Mouse (Mus musculus) heart, postnatal 14 days (tissue): ENCODE data around the gene Lrr1. TPM values are rescaled to one million over a fixed set of nuclear protein-coding genes. Genes with fewer than 3 reads are reported as not detected.
A peak's percentile ranks its signal among the peaks of the same experiment; 100 is the strongest.
"Not testable (repeated sequence)": the region's sequence is repeated elsewhere in the genome, so short reads cannot be mapped to it uniquely, and the experiment has no call there.

Experiments used
- DNase-seq, 2 experiments: peaks; one replicate each; pipeline ENCODE4 v3.0.0; 2021 to 2022
- intact Hi-C: fragments of 180-260 bp; cut with DNase I; formaldehyde crosslinking; loops from one replicate; pipeline ENCODE4 v1.15.1; 2025
- long read RNA-seq, 2 experiments: library from polyadenylated mRNA; stranded (forward); transcript quantifications; one replicate each; pipeline ENCODE4 v2.0.0; 2021
- total RNA-seq, 2 experiments: library from RNA; stranded (reverse); gene quantifications; 2 replicates each; pipeline ENCODE4 v1.2.3; 2021

Lrr1 gene
- total RNA-seq = 1 to 10 TPM in 1 of 2 experiments, not detected in 1; 1.0 TPM
- long read RNA-seq, experiment 1 = 0 reads
- long read RNA-seq, experiment 2 = 0 reads

DNA sequence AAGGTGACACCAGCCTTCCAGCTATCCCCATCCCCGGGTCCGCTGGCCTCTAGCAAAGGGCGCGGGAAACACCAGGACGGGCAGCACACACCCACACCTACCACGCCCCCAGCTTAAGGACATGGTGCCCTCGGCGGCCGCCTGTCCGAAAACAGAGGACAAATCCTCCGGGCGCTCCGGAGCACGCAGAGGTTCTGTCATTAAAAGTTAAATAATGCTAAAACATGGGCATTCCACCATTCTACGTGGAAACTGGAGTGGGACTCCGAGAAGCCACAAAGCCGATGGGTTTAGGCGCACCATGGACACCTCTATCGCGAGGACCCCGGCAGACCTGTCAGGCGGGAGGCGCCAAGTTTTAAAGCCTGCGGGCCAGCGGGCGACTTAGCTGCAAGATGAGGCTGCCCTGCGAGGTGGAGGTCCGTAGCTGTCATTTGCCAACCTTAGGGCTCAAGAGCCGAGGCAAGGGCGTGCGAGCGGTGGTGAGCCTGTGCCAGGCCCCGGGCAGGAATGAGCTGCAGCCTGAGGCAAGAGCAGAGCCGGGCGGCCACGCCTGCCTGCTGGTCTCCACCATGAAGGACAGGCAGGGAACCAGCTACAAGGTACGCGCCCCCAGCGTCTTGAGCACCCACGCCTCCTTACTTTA is at the start of gene Lrr1:
Gene Lrr1, plus strand, starts transcription at position 354 of the 646 bp plus-strand sequence.
- intact Hi-C loops = no loop called here
- peak; percentile 87 to 90 for DNase-seq

DNA sequence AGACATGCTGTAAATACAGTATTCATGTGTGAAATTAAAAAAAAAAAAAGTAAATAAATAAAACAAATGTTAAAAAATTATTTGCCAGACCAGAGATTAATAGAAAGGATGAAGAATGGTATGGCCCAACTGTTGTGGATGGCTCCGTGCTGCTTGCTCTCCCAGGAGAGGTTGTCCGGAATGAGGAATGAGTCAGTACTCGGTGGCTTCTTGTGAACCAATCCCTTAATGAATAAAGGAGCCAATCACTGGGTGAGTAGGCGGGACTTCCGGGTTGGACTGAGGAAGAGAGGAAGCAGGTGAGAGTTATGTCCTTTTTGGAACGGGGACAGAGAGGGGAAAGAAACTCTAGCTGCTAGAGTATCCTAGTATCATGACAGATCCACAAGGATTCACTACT is 48.7 kb upstream of the Lrr1 start:
- no peak for DNase-seq
- intact Hi-C loops = no loop called here

DNA sequence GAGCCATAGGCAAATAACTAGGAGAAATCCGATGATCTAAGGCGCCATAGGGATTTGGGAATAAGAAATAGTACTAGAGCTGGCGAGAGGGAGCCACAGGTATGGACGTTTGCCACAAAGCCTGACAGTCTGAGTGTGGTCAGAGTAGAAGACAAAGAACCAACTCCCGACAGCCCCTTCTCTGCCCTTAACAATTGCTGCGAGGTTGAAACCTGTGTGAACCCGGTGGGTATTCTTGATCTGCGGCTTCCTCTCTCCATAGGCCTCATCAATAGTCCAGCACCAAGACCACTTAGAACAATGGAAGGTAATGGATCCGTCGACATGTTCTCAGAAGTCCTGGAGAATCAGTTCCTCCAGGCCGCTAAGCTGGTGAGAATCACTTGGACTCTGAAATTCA is 45.8 kb upstream of the Lrr1 start:
- DNase-seq = no peak
- intact Hi-C loops = no loop called here

DNA sequence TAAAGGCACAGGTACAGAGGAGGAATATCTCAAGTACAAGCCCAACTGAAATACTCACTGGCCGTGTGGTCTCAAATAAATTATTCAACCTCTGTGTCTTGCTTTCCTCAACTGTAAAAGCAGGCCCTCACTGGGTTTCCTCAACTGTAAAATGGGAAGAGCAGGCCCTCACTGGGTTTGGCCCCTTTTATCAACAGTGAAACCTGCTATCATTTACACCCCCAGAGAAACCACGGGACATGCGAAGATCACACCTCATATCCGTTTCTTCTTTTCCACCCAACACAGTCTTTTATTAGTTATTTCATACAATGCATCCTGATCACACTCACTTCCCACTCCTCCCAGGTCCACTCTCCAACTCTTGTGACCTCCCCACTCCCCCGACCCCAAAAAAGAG is 43.5 kb upstream of the Lrr1 start:
- intact Hi-C loops = no loop called here
- no peak for DNase-seq

GRCm38 (mm10) chr12:69127170-69127569 is 41.4 kb upstream of the Lrr1 start:
- DNase-seq = peak; percentile 7 to 25
- intact Hi-C loops = no loop called here

DNA sequence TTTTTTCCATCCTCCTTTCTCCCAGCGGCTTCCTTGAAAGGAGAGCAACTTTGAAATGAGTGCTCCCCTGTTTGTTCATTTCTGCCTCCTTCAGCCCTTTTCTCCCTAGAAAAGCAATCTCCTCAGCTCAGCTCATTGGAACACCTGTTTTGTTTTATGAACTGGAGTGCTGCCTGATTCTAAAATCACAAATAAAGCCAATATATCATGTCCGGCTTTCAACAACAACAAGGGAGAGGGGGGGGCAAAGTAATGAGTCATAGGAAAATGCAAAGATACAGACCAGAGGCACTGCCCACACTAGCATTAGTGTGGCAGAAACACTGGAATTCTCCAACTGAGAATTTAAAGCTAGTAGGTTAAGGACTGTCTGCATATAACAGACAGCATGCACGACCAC is 41.0 kb upstream of the Lrr1 start:
- intact Hi-C loops = no loop called here
- DNase-seq = no peak

GRCm38 (mm10) chr12:69129634-69130310 is 38.8 kb upstream of the Lrr1 start:
- DNase-seq = no peak
- intact Hi-C loops = no loop called here

- intact Hi-C loops = no loop called here
- DNase-seq = no peak
Observed at GRCm38 (mm10) chr12:69130486-69130885, 38.1 kb upstream of the Lrr1 start.

DNA sequence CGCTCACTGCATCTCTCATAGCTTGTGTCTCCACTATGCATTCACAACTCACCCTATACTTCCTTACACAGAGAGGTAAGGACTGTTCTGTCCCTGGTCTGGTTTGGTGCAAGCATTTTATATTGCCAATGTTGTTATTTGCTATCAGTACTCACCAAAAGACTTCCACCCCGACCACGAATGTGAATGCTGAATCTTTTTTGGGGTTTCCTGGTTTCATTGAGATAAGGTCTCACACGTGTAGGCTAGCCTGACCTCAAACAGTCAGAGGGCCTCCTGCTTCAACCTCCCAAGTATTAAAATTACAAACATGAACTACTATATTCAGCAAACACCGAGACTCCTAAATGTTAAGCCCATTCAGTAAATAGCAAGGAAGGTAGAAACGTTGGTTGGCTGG is 37.3 kb upstream of the Lrr1 start:
- intact Hi-C loops = no loop called here
- no peak for DNase-seq

GRCm38 (mm10) chr12:69131981-69132380 is 36.6 kb upstream of the Lrr1 start:
- DNase-seq = peak; percentile 53 to 69
- intact Hi-C loops = no loop called here

GRCm38 (mm10) chr12:69139201-69139600 is 29.4 kb upstream of the Lrr1 start:
- intact Hi-C loops = no loop called here
- no peak for DNase-seq

- no peak for DNase-seq
- intact Hi-C loops = no loop called here
Observed at GRCm38 (mm10) chr12:69139841-69140240, 28.8 kb upstream of the Lrr1 start.

GRCm38 (mm10) chr12:69143460-69143859 is 25.2 kb upstream of the Lrr1 start:
- no peak for DNase-seq
- intact Hi-C loops = no loop called here

GRCm38 (mm10) chr12:69147166-69147735 is 21.4 kb upstream of the Lrr1 start:
- intact Hi-C loops = no loop called here
- DNase-seq = peak in 1 of 2 experiments; percentile 7

DNA sequence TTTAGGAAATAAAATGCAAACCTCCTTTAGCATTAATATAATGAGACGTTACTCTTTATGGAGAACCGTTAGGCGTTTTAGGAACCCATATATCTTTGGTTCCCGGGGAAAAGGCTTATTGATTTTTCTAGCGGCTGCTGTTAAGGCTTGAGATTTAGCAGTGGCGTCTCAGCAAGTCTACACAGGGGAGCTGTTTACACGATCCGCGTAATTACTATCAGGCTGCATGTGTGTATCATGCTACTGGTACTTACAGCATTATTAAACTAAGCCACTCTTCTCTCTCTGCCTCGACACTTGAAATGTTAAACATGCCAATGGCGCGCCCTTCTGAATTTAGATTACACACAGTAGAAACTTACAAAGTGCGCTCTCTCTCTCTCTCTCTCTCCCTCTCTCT is 18.6 kb upstream of the Lrr1 start:
- DNase-seq = no peak
- intact Hi-C loops = no loop called here

DNA sequence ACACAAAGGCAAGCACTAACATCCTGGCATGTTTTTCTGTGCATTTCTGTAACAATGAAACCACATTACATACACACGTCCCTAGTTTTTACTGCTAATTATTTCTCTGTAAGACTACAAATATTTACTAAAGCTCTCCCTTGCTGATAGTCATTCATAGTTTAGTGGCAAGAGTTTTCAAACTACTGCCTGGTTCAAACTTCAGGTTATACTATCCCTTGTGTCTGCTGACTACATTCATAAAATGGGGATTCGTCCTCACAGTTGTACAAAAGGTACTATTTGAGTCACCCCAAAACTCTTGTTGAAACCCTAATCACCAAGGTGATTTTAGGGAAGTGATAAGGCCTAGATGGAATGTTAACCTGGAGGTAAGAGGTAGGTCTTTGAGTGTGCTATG is 12.7 kb upstream of the Lrr1 start:
- no peak for DNase-seq
- intact Hi-C loops = no loop called here

GRCm38 (mm10) chr12:69156436-69156835 is 12.2 kb upstream of the Lrr1 start:
- intact Hi-C loops = no loop called here
- DNase-seq = no peak

GRCm38 (mm10) chr12:69157107-69157506 is 11.5 kb upstream of the Lrr1 start:
- intact Hi-C loops = no loop called here

DNA sequence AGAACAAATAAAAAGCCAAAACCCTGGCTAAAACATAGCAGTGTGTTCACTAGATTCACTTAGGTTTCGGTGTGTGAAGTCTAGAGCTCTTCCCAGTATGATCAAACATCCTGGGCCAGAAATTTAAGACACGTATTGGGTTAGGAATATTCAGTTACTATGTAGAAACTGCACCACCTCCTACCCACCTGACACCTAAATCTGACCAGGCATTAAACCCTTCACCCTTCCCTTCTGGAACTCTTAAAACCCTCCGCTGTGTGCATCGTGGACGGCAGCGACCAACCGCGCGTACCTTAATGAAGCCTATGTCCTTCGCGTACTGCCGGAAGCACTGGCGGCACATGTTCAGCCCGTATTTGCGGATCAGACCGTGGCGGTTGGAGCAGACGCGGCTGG is 10.2 kb upstream of the Lrr1 start:
- intact Hi-C loops = no loop called here
- DNase-seq = no peak

More at GRCm38 (mm10) chr12:69157107-69157506, 11.5 kb upstream of the Lrr1 start:
- DNase-seq = no peak

GRCm38 (mm10) chr12:69158765-69159577 is 9.6 kb upstream of the Lrr1 start, which contains the start of gene Rps29:
Rps29 (minus strand) TSS chr12:69159186.
- DNase-seq = peak; percentile 96
- intact Hi-C loops = not testable (repeated sequence)

GRCm38 (mm10) chr12:69159578-69159940 is 9.1 kb upstream of the Lrr1 start:
- intact Hi-C loops = no loop called here
- peak in 1 of 2 experiments; percentile 13 for DNase-seq
